Mouse (Mus musculus): ENCODE results near the gene Mbd4.
"Not testable (repeated sequence)": the region's sequence is repeated elsewhere in the genome, so short reads cannot be mapped to it uniquely, and the experiment has no call there.

GRCm38 (mm10) chr6:115867157-115867556 lies 14.0 kb upstream of the Mbd4 start:
- not testable (repeated sequence) for TF ChIP-seq CTCF (IDR thresholded peaks at IDR 0.05; ENCODE audit: low read depth); EP300 (optimal IDR thresholded peaks at IDR 0.05)

Measured in stomach, postnatal 0 days (tissue).